Mouse (Mus musculus): ENCODE results near the gene Gm20388.
A peak's percentile ranks its signal among the peaks of the same experiment; 100 is the strongest.

Gm20388 gene

GRCm38 (mm10) chr8:120416522-120417394 lies 506.1 kb downstream of the Gm20388 start:
- DNase-seq (ENCODE audit: low spot score): peak; percentile 76

- DNase-seq (ENCODE audit: low spot score): no peak
Observed at GRCm38 (mm10) chr8:120418188-120418587, 507.5 kb downstream of the Gm20388 start.

GRCm38 (mm10) chr8:120419675-120420074 lies 509.0 kb downstream of the Gm20388 start:
- no peak for DNase-seq (ENCODE audit: low spot score)

DNA sequence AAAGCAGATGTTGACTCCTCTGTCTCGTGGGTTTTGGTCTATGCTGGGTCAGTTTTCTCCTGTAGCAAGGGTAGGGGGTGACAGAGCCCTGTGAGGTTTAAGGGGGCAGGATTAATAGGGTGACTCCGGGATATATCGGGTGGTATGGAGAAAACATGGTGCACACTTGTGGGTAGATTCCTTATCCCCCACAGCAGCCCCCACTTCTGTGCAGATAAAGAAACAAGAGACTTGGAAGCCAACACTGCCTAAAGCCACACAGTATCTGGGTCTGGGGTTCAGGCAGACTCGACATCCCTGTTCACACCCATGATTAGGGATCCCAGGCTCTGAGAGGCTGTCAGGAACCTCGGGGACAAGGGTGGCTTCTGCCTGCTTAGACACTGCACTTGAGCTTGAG lies 509.6 kb downstream of the Gm20388 start:
- DNase-seq (ENCODE audit: low spot score): no peak

DNA sequence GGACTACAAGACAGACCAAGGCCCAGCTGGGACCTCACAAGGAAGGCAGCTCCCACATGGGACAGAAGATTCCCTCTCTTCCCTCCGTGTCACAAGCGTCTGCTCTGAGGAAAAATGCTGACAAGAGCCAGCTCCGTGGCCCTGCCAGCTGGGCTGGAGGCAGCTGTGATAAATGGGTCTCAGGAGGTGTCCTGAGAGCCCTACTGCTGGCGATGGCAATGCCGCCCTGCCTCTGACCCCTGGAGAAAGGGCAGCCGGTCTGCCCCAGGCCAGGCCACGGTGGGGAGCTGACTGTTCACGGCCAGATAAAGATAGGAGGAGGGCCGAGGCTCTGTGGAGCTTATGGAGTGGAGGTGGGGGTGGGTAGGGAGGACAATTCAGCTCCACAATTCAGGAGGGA lies 511.0 kb downstream of the Gm20388 start:
- no peak for DNase-seq (ENCODE audit: low spot score)

GRCm38 (mm10) chr8:120422236-120422635 lies 511.6 kb downstream of the Gm20388 start:
- no peak for DNase-seq (ENCODE audit: low spot score)

GRCm38 (mm10) chr8:120423576-120423975 lies 512.9 kb downstream of the Gm20388 start:
- DNase-seq (ENCODE audit: low spot score): no peak

DNA sequence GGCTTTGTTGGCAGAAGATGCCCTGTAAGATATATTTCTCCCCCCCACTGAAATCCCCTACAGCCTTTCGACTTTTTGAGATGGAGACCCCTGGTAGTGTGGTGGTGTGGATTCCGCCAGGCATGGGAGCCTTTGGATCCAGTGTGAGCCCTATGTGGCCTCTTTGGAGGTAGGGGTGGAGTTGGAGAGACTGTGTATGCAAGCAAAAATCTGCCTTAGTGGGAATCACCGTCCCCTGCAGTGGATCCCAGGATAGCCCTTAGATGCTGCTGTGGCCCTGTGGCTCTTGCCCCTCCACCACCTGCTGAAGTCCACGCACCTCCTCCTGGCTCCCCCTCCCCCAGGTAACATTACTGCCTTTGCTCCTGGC lies 514.2 kb downstream of the Gm20388 start:
- no peak for DNase-seq (ENCODE audit: low spot score)

DNA sequence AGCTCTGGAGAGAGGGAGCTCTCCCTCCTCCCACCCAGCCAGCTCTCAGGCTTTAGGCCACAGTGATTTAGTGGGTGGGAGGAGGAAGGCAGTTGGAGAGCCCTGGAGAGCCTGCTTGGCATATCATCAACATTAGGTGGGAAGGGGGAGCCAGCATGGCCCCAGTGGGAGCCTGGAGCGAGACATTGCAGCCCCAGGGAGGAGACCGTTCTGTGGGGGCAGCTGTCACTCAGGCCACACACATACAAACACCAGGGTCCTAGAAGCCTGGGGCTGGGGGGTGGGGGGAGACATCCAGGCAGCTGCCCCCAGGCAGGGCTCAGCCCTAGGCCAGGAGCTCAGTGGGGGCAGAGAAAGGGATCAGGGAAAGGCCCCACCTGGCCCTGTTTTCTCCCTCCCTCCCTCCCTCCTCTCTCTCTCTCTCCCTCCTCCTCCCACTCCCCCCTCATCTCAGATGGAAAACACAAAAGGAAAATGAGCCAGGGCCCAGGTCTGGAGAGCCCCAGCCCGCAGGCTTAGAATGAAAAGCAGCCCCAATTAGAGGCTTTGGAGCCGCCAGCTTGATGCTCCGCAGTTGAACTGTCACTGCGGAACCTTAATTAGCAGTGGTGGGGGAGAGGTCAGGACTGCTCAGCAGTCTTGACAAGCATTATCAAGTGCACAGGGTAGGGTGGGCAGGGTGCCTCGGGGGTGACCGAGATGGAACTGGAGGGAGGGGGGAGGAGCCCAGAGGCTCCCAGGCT lies 514.7 kb downstream of the Gm20388 start:
- no peak for DNase-seq (ENCODE audit: low spot score)

GRCm38 (mm10) chr8:120426105-120426504 lies 515.5 kb downstream of the Gm20388 start:
- no peak for DNase-seq (ENCODE audit: low spot score)

DNA sequence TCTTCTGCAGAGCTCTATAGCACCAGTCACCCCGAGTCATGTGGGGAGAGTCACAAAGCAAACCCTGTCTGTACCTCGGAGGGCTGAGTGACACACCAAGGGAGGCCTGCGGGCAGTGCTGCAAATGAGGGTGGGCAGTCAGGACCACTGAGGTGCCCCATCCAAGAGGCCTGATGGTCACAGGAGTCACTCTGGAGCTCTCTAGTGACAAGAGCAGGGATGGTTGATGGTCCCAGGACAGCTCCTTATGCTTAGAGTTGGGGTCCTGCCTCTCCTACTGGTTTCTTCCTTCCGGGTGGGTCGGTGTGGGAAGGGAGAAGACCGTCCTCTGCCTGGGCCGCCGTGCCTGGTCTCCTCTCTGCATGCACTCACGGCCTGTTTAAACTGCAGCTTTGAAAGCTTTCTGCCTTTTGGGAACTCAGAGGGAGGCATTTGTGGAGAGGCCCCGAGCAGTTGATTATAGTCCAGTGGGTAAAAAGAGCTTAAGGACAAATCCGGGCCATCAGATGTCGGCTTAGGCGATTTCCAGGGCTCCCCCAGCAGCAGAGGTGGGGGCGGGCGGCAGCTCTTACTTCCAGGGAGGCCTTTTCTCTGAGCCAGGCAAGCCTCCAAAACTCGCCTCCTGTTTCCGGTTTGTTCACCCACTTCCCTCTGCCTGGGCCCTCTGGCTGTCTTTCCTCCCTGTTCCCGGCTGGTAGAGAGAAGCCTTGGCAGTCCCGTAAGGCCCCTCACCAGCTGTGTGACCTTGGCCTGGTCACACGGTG lies 516.2 kb downstream of the Gm20388 start:
- no peak for DNase-seq (ENCODE audit: low spot score)

GRCm38 (mm10) chr8:120428492-120428891 lies 517.9 kb downstream of the Gm20388 start:
- no peak for DNase-seq (ENCODE audit: low spot score)

- DNase-seq (ENCODE audit: low spot score): no peak
Observed at GRCm38 (mm10) chr8:120429116-120429515, 518.5 kb downstream of the Gm20388 start.

- DNase-seq (ENCODE audit: low spot score): no peak
Observed at GRCm38 (mm10) chr8:120431042-120431441, 520.4 kb downstream of the Gm20388 start.

GRCm38 (mm10) chr8:120432438-120432837 lies 521.8 kb downstream of the Gm20388 start:
- no peak for DNase-seq (ENCODE audit: low spot score)

- DNase-seq (ENCODE audit: low spot score): no peak
Observed at GRCm38 (mm10) chr8:120433143-120433542, 522.5 kb downstream of the Gm20388 start.

DNA sequence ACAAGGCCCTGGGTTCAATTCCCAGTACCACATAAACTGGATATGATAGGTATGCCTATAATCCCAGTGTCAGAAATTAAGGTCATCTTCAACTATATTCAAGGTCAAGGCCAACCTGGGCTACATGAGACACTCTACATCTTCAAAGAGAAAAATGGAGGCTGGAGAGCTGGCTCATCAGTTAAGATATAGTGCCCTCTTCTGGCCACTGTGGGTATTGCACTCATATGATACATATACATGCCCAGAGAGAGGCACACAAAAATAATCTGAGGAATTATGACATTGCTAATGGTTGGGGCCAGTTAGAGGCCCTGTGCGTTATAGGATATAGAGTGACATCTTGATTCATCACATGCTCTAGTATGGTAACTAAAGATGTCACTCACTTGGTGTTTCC lies 523.1 kb downstream of the Gm20388 start:
- no peak for DNase-seq (ENCODE audit: low spot score)

DNA sequence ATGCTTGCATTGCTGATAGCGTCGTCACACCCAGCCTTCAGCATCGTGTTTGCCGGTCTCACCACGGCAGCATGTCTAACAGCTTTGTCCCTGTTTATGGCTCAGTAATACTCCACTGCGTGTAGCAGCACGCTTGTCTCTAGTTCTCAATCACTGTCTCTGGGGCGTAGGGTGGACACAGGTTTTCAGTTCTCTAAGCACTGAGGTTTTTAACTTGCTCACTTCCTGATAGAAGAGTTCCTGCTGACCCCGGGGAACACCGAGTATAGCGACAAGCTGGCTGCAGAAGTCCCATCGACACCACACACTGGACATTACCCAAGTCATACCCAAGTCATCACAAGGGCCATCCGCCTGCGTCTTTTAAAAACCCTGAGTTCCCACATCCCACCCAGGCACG lies 525.1 kb downstream of the Gm20388 start:
- DNase-seq (ENCODE audit: low spot score): no peak

DNA sequence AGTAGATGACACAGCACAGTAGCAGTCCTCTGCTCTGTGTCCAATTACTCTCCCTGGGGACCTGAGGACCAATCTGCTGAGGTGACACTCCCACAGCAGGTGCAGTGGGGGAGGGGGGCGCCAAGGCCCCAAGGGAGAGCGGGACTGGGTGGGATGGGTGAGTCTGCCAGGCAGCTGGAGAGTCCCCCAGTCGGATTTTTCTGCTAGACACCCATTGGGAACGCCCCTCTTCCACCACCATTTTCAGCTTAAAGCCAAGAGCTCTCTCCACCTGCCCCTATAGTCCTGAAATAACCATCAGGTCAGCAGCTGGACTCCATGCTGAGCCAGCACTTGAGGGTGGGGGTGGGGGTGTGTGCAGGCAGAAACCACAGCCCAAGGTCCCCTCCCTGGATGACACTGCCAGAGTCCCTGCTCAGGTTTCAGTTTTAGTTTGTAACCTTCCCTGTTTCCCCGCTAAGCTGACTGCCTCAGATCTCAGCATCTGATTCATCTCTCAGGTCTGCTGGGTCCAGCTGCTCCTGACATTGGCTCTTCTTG lies 525.9 kb downstream of the Gm20388 start:
- no peak for DNase-seq (ENCODE audit: low spot score)

- no peak for DNase-seq (ENCODE audit: low spot score)
Observed at GRCm38 (mm10) chr8:120437207-120437606, 526.6 kb downstream of the Gm20388 start.

DNA sequence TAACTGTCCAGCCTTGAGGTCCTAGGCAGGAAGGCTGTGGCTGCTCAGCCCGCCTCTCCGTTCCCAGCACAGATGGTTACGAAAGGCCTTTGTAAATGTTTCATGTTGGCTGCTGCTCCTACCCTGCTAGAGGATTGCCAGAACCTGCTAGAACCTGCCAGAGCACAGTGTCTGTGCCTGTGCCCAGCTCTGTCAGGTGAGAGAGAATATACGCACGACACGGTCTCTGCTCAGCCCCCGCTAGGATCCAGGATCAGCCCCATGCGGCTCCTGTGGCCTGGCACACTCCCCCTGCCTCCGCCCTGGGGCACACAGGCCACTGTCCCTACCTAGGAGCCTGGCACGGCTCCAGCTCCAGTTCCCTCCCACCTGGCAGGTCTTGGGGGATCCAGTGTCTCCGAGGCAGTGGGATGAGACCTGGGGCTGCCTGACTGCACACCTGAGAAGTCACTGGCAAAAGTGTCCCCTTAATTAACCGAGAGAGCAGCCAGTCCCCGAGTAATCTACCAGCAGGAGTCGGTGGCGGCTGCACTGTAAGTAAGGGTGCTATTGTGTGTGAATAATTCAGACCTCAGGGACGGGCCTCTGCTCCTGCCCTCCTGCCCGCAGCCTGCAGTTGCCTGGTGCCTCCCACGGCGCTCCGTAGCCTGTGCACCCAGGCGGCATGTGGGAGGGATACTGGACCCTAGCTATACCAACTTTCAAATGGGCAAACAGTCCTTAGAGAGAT lies 527.2 kb downstream of the Gm20388 start:
- DNase-seq (ENCODE audit: low spot score): no peak

DNA sequence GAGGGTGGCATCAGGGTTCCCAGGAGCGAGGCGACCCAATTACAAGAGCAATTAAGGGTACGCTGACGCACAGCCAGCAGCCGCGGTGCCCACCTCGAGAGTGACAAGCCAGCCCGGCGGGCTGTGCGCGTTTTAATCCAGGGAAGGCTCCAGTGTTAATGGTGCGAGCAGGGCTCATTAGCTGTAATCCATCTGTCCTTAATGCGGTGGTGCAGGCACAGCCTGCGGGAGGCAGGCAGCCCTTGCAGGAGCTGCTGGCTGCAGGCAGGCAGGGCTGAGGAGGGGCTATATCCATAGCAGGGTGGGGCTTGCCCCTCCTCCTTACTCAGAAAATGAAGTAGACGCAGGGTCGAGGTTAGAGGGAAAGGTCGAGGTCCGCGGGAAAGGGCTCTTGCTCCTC lies 528.7 kb downstream of the Gm20388 start:
- DNase-seq (ENCODE audit: low spot score): no peak
